Mouse (Mus musculus) spleen, adult 18-20 months (tissue): ENCODE results near the gene Tenm4.

Experiments
- DNase-seq, 2 experiments: peaks; one replicate each; pipeline ENCODE4 v3.0.0; 2022; ENCODE audit warnings: mixed read lengths in 2 of 2

Gene Tenm4

DNA sequence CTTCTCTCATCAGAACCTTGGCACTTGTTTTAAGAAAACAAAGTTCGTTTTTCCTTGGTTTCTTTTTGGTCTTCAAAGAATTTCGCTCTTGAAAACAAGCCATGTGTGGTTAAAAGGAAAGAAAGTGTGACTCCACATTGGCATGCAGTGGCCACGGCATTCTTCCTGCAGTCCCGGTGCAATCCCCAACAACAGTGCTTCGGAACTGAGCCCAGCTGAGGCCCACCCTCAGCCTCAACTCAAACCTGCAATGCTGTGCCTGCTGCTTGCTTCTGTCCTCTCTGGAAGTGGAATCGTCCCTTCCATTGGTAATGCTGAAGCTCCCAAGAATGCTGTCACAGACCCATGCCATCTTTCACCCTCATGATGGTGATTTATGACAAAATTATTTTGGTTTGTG lies 88.6 kb downstream of the Tenm4 start:
- no peak for DNase-seq

DNA sequence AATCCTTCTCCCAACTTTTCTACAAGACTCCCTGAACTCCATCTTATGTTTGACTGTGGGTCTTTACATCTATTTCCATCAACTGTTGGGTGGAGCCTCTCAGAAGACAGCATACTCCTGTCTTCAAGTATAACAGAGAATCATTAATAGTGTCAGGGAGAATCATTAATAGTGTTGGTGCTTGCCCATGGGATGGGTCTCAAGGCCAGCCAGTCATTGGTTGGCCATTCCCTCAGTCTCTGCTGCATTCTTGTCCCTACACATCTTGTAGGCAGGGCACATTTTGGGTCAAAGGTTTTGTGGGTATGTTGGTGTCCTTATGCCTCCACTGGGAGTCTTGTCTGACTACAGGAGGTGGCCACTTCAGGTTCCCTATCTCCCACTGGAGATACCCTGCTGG lies 91.1 kb downstream of the Tenm4 start:
- no peak for DNase-seq

DNA sequence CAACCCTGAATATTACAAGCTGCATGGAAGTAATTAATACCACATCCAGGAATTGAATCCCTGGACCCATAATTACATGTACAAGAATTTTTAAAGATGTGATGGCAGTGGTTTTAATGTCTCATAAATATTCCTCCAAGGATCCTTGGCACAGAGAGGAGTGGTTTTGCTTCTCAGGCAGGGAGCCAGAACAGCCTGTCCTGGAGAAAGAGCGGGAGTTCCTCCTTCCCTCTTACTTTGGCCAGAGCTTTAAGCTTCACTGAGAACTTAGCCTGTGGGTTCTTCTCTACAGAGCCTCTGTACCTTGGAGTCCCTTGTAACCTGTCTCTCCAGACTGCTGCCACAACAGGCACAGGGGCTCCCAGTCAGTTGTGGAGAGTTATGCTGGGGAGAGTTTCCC lies 94.9 kb downstream of the Tenm4 start:
- no peak for DNase-seq

- DNase-seq = no peak
Observed at GRCm38 (mm10) chr7:96267266-96267665, 96.2 kb downstream of the Tenm4 start.

GRCm38 (mm10) chr7:96270684-96271083 lies 99.6 kb downstream of the Tenm4 start:
- DNase-seq = no peak

DNA sequence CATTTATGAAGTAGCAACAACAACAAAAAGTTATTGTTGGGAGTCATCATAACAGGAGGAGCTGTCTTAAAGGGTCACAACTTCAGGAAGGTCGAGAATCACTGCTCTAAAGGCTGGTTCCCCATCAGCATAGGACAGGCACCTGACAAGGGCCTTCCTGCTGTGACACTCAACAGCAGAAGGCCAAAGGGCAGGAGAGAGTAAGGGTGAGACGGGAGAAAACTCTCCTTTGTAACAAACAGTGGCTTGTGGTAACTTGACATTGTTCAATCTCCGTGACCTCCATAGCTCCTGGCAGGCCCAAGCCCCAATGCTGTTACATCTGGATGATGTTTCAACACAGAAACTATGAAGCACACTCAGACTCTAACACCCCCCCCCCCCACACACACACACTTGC lies 101.0 kb downstream of the Tenm4 start:
- DNase-seq = no peak

DNA sequence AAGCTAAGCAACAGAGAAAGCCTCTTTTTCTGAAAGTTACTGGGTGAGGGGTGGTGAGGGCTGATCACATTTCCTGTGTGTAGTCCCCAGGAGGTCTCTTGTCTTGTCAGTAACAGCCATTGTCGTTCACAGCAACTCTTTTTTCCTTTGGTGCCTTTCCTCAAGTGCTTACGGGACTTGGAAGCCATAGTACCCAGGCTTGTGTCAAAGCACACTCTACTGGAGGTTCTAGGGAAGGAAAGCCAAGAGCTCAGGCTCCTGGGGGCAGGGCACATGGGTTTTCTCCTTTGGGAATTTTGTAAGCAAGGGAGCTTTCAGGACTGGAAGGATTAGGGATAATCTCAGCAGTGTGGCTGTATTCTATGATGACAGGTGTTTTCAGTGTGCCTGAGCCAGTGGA lies 103.4 kb downstream of the Tenm4 start:
- no peak for DNase-seq

DNA sequence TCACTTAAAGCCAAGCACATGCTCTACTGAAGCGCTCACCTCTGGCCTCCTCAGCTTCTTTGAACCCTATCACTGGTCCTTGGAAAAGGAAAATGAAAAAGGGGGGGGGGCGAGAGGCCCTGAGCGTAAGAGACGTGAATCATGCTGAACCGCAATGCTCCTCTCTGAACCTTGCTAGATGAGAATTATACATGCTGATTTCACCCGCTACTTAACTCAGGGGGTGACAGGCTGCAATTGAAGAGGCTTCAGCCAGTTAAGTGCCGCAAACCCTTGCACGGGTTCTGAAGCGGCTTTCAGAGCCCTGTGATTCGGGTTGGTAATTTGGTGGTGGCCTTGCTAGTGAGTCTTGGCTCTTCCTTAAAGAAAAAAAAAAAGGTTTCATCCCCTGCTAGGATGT lies 106.5 kb downstream of the Tenm4 start:
- DNase-seq = no peak

DNA sequence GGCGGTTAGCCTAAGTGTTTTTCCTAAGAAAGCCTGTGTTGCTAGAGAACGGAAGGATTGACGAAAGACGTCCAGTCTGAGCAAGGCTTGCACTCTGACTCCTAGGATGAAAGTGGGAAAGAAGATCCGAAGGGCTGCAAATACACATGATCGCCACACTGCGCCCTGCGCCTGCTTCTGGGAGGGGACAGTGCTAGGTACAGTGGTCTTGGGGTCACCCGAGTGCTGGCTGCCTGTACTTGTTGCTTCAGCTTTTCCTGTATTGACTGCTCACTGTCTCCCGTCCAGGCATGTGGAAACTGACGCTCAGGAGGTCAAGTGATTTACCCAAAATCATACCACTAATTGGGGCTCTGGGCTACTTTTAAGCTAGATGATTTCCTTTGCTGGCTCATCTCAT lies 107.3 kb downstream of the Tenm4 start:
- DNase-seq = no peak

DNA sequence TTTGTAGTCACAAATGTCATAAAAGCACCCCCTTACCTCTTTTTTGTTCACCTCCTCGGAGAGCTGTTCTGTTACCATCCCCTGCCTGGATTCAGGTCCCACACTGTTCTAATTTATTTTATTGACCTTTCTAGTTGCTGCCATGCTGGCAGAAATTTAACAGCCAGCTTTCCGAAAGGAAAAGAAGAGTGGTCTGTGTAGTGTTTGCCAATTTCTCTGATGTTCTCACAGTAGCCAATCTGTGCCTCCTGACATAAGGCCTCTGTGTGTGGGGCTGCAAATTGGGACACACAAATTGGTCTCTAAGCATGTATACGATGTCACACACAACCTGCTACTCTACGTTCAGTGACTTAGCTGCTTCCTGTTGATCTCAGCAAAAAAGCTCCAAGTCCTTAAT lies 109.7 kb downstream of the Tenm4 start:
- DNase-seq = no peak

GRCm38 (mm10) chr7:96290576-96290975 lies 119.5 kb downstream of the Tenm4 start:
- no peak for DNase-seq

GRCm38 (mm10) chr7:96295959-96296358 lies 124.9 kb downstream of the Tenm4 start:
- DNase-seq = no peak

DNA sequence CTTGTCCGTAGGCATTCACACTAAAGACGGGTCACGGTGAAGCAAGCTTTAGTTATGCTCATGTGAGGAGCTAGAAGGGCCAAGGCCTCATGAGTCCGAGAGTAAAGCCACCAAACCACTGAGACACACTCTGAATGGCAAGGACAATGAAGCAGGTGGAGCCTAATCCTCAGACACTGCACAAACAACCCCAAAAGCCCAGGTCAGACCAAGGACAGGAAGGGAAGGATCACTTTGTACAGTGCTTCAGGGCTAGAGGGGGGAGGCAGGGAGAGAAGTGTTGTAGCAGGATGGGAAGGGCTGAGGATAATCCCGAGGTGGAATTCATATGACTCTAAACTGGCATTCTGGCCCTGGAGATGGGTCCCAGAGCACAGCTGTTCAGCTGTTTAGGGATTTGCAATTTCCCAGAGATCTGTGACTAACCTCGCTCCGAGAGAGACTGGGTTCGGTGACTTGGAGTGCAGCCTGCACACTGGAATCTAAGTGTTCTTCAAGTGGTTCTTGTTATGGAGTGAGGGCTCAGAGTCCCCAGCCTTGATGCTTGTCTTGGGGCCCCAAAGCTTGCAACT lies 129.9 kb downstream of the Tenm4 start:
- DNase-seq = no peak

GRCm38 (mm10) chr7:96301813-96302212 lies 130.8 kb downstream of the Tenm4 start:
- no peak for DNase-seq

DNA sequence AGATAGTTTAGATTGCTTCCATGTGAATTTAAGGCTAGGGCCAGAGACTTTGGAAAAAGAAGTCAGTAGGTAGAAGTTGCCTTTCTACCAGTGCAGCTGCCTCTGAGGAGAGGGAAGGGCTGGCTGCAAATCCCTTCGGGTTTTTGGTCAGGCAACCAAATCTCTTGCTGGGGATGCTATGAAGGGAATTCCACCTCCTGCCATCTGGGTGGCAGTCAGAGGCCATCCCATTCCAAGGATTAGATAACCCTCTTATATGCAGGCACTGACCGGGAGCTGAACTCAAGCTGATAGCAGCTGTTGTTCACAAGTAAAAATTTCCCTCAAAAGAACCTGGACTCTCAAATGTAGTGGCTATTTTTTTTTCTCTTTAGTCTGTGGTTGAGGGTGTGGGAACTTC lies 132.9 kb downstream of the Tenm4 start:
- DNase-seq = no peak

DNA sequence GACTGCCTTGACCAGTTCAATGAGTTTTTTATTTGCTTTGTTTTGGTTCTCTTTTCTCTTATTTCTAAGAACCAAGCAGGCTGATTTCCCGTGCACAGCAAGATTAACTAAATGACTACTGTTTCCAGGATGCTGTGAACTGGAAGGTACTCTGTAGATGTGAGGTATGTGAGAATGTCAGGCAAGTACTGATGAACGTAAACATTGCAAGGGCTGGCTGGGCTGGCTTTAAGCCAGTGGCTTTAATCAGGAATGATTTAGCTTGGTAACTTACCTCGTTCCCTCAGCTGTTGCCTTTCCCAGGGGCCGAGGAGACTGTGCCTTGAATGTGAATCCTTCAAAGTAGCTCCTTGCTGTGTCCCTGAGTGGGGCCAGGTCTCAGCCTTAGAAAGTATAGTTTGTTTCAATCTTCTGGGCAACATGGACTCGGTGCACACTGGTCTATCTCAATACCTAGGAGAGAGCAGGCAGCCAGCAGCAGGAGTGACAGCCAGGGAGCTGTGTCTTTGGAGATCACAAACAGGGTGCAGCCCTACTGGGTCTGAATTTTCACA lies 134.4 kb downstream of the Tenm4 start:
- no peak for DNase-seq

GRCm38 (mm10) chr7:96308106-96308505 lies 137.1 kb downstream of the Tenm4 start:
- no peak for DNase-seq

GRCm38 (mm10) chr7:96329343-96329742 lies 158.3 kb downstream of the Tenm4 start:
- DNase-seq = no peak

GRCm38 (mm10) chr7:96331186-96331585 lies 160.1 kb downstream of the Tenm4 start:
- DNase-seq = no peak

DNA sequence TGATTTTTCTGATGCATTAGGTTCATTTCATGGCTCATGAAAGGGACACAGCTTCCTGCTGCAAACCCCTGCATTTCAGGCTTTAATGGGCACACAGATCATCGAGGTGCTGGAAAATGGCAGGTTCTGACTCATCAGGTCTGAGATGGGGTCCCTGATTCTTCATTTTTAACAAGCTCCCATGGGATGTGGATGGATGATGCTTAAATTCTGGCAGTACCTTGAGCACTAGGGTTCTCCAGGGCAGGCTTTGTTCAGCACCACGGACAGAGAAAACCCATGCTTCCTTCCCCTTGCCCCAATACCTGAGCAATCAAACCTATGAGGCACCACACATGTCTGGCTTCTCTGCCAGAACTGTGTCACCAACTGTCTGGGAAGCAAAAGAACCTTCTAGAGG lies 163.3 kb downstream of the Tenm4 start:
- no peak for DNase-seq

GRCm38 (mm10) chr7:96336376-96336775 lies 165.3 kb downstream of the Tenm4 start:
- no peak for DNase-seq

- no peak for DNase-seq
Observed at GRCm38 (mm10) chr7:96340826-96341225, 169.8 kb downstream of the Tenm4 start.

- DNase-seq = no peak
Observed at GRCm38 (mm10) chr7:96341479-96341878, 170.4 kb downstream of the Tenm4 start.

GRCm38 (mm10) chr7:96342996-96343395 lies 171.9 kb downstream of the Tenm4 start:
- no peak for DNase-seq

DNA sequence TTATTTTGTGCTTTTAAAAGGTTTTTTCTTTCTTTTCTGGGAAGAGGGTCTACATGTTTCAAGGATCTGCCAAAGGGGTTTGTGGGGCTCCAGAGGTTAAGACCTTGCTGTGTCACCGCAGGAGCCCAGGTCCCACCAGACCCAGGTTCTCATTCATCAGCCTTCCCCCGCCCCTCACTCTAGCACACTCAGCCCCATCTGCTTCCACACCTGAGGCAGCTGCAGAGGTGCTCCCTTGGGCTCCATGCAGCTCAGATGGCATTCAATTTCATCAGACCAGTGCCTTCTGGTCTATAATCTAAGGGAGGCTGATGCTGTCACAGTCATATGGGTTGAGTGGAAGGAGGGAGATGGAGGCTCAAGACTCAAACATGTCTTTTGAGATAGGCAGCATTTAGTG lies 172.6 kb downstream of the Tenm4 start:
- DNase-seq = no peak
